In genomic region chr4:98545376-98545775, GRCm38 (mm10) we compare ENCODE assay signal across 9 mouse cellular contexts.
A peak's percentile ranks its signal among the peaks of the same experiment; 100 is the strongest.
DNase-seq lines count a peak whose midpoint lies in the region; ATAC-seq lines count a peak whose summit lies in the region.
"Had no signal": no experiment of that assay in that cellular context is flagged by ENCODE, and none has a peak within 500 bp of the region (broad histone marks: within the 10 kb centered on the region; RNA-seq: fewer than 3 reads in every experiment).

No protein-coding gene starts in this region.

- H3K9ac ChIP-seq in liver, embryonic 11.5 days (ENCODE audit: low read depth, low read length) = no peak overlapping the region
- no peak overlapping the region for H3K9ac ChIP-seq in forebrain, embryonic 13.5 days

- H3K4me2 ChIP-seq in liver, embryonic 11.5 days = no peak overlapping the region
- H3K4me2 ChIP-seq in forebrain, embryonic 13.5 days = no peak overlapping the region

- DNase-seq in adrenal gland, postnatal 10 days = peak; percentile 15
- no peak for DNase-seq in adrenal gland, adult 8-10 months
- DNase-seq in liver, embryonic 11.5 days (ENCODE audit: low spot score) = no peak
- no peak for DNase-seq in liver
- peak; percentile 29 for DNase-seq in lung, postnatal 25 days (ENCODE audit: low spot score)
- no peak for DNase-seq in left cerebral cortex, adult 18-20 months (ENCODE audit: low spot score in 2 of 2)
- no peak for DNase-seq in urinary bladder, adult 18-20 months (ENCODE audit: low spot score in 2 of 2)

- H3K4me1 ChIP-seq in liver, embryonic 11.5 days (replicated peaks; ENCODE audit: control insufficient read depth, insufficient read depth, low read length) = no peaks in the 10 kb centered on the region
- peaks cover 28% of the 10 kb centered on the region for H3K4me1 ChIP-seq in forebrain, embryonic 13.5 days

- peak; percentile 34; the same call in 1 of the 2 replicates for ATAC-seq in liver, embryonic 11.5 days (replicated peaks; ENCODE audit: low FRiP score)
- ATAC-seq in forebrain, embryonic 13.5 days = peak; percentile 81

- no peak overlapping the region for H3K27ac ChIP-seq in liver, embryonic 11.5 days (ENCODE audit: low read depth, low read length)
- H3K27ac ChIP-seq in forebrain, embryonic 13.5 days = no peak overlapping the region

- H3K36me3 ChIP-seq in liver, embryonic 11.5 days (ENCODE audit: control insufficient read depth, insufficient read depth, low read length) = no peaks in the 10 kb centered on the region
- H3K36me3 ChIP-seq in forebrain, embryonic 13.5 days (ENCODE audit: poor library complexity, severe bottlenecking) = no peaks in the 10 kb centered on the region

- 41% methylated on average over 1 of the region's 1 CpGs for WGBS in liver, embryonic 11.5 days
- WGBS in forebrain, embryonic 13.5 days = 28% methylated on average over 1 of the region's 1 CpGs

- H3K27me3 ChIP-seq in liver, embryonic 11.5 days (replicated peaks; ENCODE audit: control insufficient read depth, insufficient read depth, low read length) = no peaks in the 10 kb centered on the region
- no peaks in the 10 kb centered on the region for H3K27me3 ChIP-seq in forebrain, embryonic 13.5 days

- H3K4me3 ChIP-seq in liver, embryonic 11.5 days (ENCODE audit: low read depth, low read length) = no peak overlapping the region
- no peak overlapping the region for H3K4me3 ChIP-seq in forebrain, embryonic 13.5 days
- H3K4me3 ChIP-seq: myocyte had no signal

- no peaks in the 10 kb centered on the region for H3K9me3 ChIP-seq in liver, embryonic 11.5 days (ENCODE audit: control insufficient read depth, low read length)
- H3K9me3 ChIP-seq in forebrain, embryonic 13.5 days (replicated peaks) = no peaks in the 10 kb centered on the region

Comparison
In these comparisons a context has a peak if more than half of its experiments do, and no peak if none do; other contexts are left out.
1. DNase-seq: peak in adrenal gland, postnatal 10 days (single experiment) and lung, postnatal 25 days (single experiment); none in adrenal gland, adult 8-10 months (single experiment), liver, embryonic 11.5 days (single experiment), liver (single experiment), left cerebral cortex, adult 18-20 months (0 of 2) and urinary bladder, adult 18-20 months (0 of 2).